Mouse (Mus musculus): Measurements from ENCODE around the gene Eva1c.

DNA sequence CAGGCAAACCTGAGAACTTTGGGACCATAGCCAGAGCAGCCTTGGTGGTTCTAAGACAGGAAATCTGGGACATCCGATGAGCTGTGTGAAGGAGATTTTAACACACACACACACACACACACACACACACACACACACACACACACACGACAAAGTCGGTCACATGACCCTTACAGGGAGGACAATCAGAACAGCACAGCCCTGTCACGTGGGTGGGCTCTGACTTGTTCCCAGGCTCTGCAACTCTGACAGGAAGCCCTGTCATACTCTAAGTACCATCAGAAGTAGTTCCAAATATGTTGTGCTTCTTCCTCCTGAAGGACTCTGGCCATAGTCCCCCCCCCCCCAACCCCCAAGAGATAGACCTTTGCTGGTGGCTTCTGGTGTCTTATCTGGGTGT is 74.8 kb downstream of the Eva1c start:
- TF ChIP-seq NRF1 (IDR thresholded peaks at IDR 0.05; ENCODE audit: low read depth, low read length) (no peak), RCOR1 (conservative IDR thresholded peaks at IDR 0.05; ENCODE audit: low read depth, low read length) (no peak), USF1 (IDR thresholded peaks at IDR 0.05; ENCODE audit: low read depth, low read length) (peak; percentile 11; the same call in 1 of the 2 replicates), MAFK (IDR thresholded peaks at IDR 0.05; ENCODE audit: insufficient replicate concordance, low read length) (no peak), CTCF (conservative IDR thresholded peaks at IDR 0.05 in 1 of 2, IDR thresholded peaks at IDR 0.05 in 1 of 2; ENCODE audit: low read depth in 2 of 2, low read length in 2 of 2) (no peak), BHLHE40 (IDR thresholded peaks at IDR 0.05; ENCODE audit: low read depth, low read length) (no peak), POLR2A (IDR thresholded peaks at IDR 0.05; ENCODE audit: low read depth, low read length) (no peak), MYC (IDR thresholded peaks at IDR 0.05; ENCODE audit: low read depth, low read length) (no peak), SMC3 (IDR thresholded peaks at IDR 0.05; ENCODE audit: low read depth, low read length) (no peak), TCF12 (IDR thresholded peaks at IDR 0.05; ENCODE audit: low read depth, low read length) (no peak), NELFE (IDR thresholded peaks at IDR 0.05; ENCODE audit: low read depth, low read length) (no peak), CHD2 (IDR thresholded peaks at IDR 0.05; ENCODE audit: low read length) (no peak), RAD21 (IDR thresholded peaks at IDR 0.05; ENCODE audit: low read depth, low read length) (no peak)
